Mouse (Mus musculus) hindbrain, embryonic 13.5 days (tissue): ENCODE measurements at regions not wholly inside any gene's neighbourhood (a gene's known extent, or its start where the extent isn't known, plus 50 kb on each side); places are given as distances from the start of the nearest gene placed in this dataset.

Source experiments
- ATAC-seq: fragments of 200-750 bp; cut with Nextera tagmentation; 2 replicates; pipeline ENCODE4 v1.8.0; 2017; ENCODE audit warnings: moderate TSS enrichment; ENCODE audit not compliant: low FRiP score
- H3K27ac ChIP-seq: fragments of 300-500 bp; sonication (generic); 2 replicates; pipeline ENCODE4 v1.5.1; 2015; ENCODE audit warnings: inconsistent platforms, mild to moderate bottlenecking, moderate library complexity
- H3K27me3 ChIP-seq: fragments of 300-500 bp; sonication (generic); 2 replicates; pipeline ENCODE4 v1.6.1; 2015; ENCODE audit warnings: mild to moderate bottlenecking, inconsistent platforms
- H3K36me3 ChIP-seq: fragments of 300-500 bp; sonication (generic); 2 replicates; pipeline ENCODE4 v1.6.1; 2015; ENCODE audit warnings: mild to moderate bottlenecking, inconsistent platforms
- H3K4me1 ChIP-seq: fragments of 300-500 bp; sonication (generic); replicated peaks from 2 replicates; pipeline ENCODE4 v1.6.1; 2015; ENCODE audit warnings: inconsistent platforms
- H3K4me2 ChIP-seq: fragments of 300-500 bp; sonication (generic); 2 replicates; pipeline ENCODE4 v1.6.1; 2015; ENCODE audit warnings: inconsistent platforms, mild to moderate bottlenecking, moderate library complexity
- H3K4me3 ChIP-seq: fragments of 300-500 bp; sonication (generic); 2 replicates; pipeline ENCODE4 v1.5.1; 2015; ENCODE audit warnings: mild to moderate bottlenecking, inconsistent platforms
- H3K9ac ChIP-seq: fragments of 300-500 bp; sonication (generic); 2 replicates; pipeline ENCODE4 v1.6.1; 2015; ENCODE audit warnings: mild to moderate bottlenecking, inconsistent platforms
- H3K9me3 ChIP-seq: fragments of 300-500 bp; sonication (generic); 2 replicates; pipeline ENCODE4 v1.6.1; 2016; ENCODE audit warnings: inconsistent platforms
- WGBS: fragments of 180-500 bp; shearing (Covaris S2); methylation state at CpG from one replicate; pipeline ENCODE4 v1.1.7; 2015; 5-methylcytosine and 5-hydroxymethylcytosine counted together

GRCm38 (mm10) chr9:83199771-83200170, 53.3 kb upstream of the Hmgn3 start:
- Histone ChIP-seq H3K9me3 (no peaks in the 10 kb centered on the region), H3K4me2 (no peak overlapping the region), H3K4me1 (peaks cover 11% of the 10 kb centered on the region; the same call in 1 of the 2 replicates), H3K27ac (no peak overlapping the region), H3K27me3 (no peaks in the 10 kb centered on the region), H3K4me3 (no peak overlapping the region), H3K9ac (no peak overlapping the region), H3K36me3 (no peaks in the 10 kb centered on the region)
- ATAC-seq = no peak
- WGBS = 93% methylated on average over 3 of the region's 3 CpGs

- WGBS = 87% methylated on average over 3 of the region's 3 CpGs
- no peak overlapping the region for H3K4me2 ChIP-seq
- H3K9me3 ChIP-seq = no peaks in the 10 kb centered on the region
- H3K27ac ChIP-seq = no peak overlapping the region
- H3K4me3 ChIP-seq = no peak overlapping the region
- H3K27me3 ChIP-seq = no peaks in the 10 kb centered on the region
- H3K9ac ChIP-seq = no peak overlapping the region
- H3K36me3 ChIP-seq = no peaks in the 10 kb centered on the region
- peaks cover 11% of the 10 kb centered on the region; the same call in 1 of the 2 replicates for H3K4me1 ChIP-seq
- ATAC-seq = no peak
Observed at GRCm38 (mm10) chr9:83199176-83199575, 52.7 kb upstream of the Hmgn3 start.

GRCm38 (mm10) chr9:83197013-83197412, 50.5 kb upstream of the Hmgn3 start:
- no peak overlapping the region for H3K9ac ChIP-seq
- no peak overlapping the region for H3K4me2 ChIP-seq
- H3K4me3 ChIP-seq = no peak overlapping the region
- H3K4me1 ChIP-seq = peaks cover 11% of the 10 kb centered on the region; the same call in 1 of the 2 replicates
- WGBS = 79% methylated on average over 5 of the region's 5 CpGs
- no peak overlapping the region for H3K27ac ChIP-seq
- no peaks in the 10 kb centered on the region for H3K9me3 ChIP-seq
- H3K36me3 ChIP-seq = no peaks in the 10 kb centered on the region
- ATAC-seq = no peak
- no peaks in the 10 kb centered on the region for H3K27me3 ChIP-seq
